Mouse (Mus musculus) adrenal gland, adult (tissue): ENCODE results near the gene Il11ra1.
A peak's percentile ranks its signal among the peaks of the same experiment; 100 is the strongest.

ENCODE experiments used
- DNase-seq, 2 experiments: peaks; one replicate each; pipeline ENCODE4 v3.0.0; 2022 to 2023; ENCODE audit warnings: low spot score in 1 of 2; ENCODE audit not compliant: inconsistent age in 2 of 2

Il11ra1 gene

GRCm38 (mm10) chr4:41699783-41700182 lies at the start of gene Il11ra1:
Gene Il11ra1, plus strand, starts transcription at chr4:41699989.
- peak in 1 of 2 experiments; percentile 44 for DNase-seq

- DNase-seq: peak; percentile 53 to 88
Observed at GRCm38 (mm10) chr4:41653296-41653695, 46.5 kb upstream of the Il11ra1 start.

- DNase-seq: no peak
Observed at GRCm38 (mm10) chr4:41653730-41654129, 46.1 kb upstream of the Il11ra1 start.

GRCm38 (mm10) chr4:41654217-41654616 lies 45.6 kb upstream of the Il11ra1 start:
- peak; percentile 69 to 88 for DNase-seq

GRCm38 (mm10) chr4:41655525-41655924 lies 44.3 kb upstream of the Il11ra1 start:
- DNase-seq: no peak

- peak; percentile 76 to 85 for DNase-seq
Observed at GRCm38 (mm10) chr4:41658566-41659384, 41.0 kb upstream of the Il11ra1 start.

GRCm38 (mm10) chr4:41659556-41659955 lies 40.2 kb upstream of the Il11ra1 start:
- no peak for DNase-seq

- no peak for DNase-seq
Observed at GRCm38 (mm10) chr4:41660851-41661430, 38.8 kb upstream of the Il11ra1 start.

GRCm38 (mm10) chr4:41662723-41663122 lies 37.1 kb upstream of the Il11ra1 start:
- DNase-seq: no peak

GRCm38 (mm10) chr4:41663614-41664013 lies 36.2 kb upstream of the Il11ra1 start:
- no peak for DNase-seq

GRCm38 (mm10) chr4:41664533-41664932 lies 35.3 kb upstream of the Il11ra1 start:
- no peak for DNase-seq

- peak; percentile 68 to 84 for DNase-seq
Observed at GRCm38 (mm10) chr4:41665009-41665675, 34.6 kb upstream of the Il11ra1 start.

GRCm38 (mm10) chr4:41666646-41667045 lies 33.1 kb upstream of the Il11ra1 start:
- DNase-seq: no peak

- no peak for DNase-seq
Observed at GRCm38 (mm10) chr4:41670836-41671235, 29.0 kb upstream of the Il11ra1 start.

- no peak for DNase-seq
Observed at GRCm38 (mm10) chr4:41671500-41671899, 28.3 kb upstream of the Il11ra1 start.

GRCm38 (mm10) chr4:41671963-41672480 lies 27.8 kb upstream of the Il11ra1 start:
- no peak for DNase-seq

- DNase-seq: no peak
Observed at GRCm38 (mm10) chr4:41672522-41672963, 27.2 kb upstream of the Il11ra1 start.

- no peak for DNase-seq
Observed at GRCm38 (mm10) chr4:41673186-41673585, 26.6 kb upstream of the Il11ra1 start.

GRCm38 (mm10) chr4:41676248-41677005 lies 23.4 kb upstream of the Il11ra1 start:
- DNase-seq: peak; percentile 71 to 87

- peak; percentile 80 to 92 for DNase-seq
Observed at GRCm38 (mm10) chr4:41677006-41677629, 22.7 kb upstream of the Il11ra1 start.
